Mouse (Mus musculus) CD4-positive, CD25-positive, alpha-beta regulatory T cell, adult 9 weeks (primary cell): ENCODE results near the gene Fam198a. TPM values are rescaled to one million over a fixed set of nuclear protein-coding genes. Genes with fewer than 3 reads are reported as not detected.

ENCODE experiments used
- polyA plus RNA-seq: library from polyadenylated mRNA; unstranded; fragments of 100-300 nt; shearing (Covaris generic); gene quantifications from one replicate; pipeline ENCODE4 v1.2.1, GENCODE M21; 2017

Fam198a gene
- polyA plus RNA-seq: not detected

DNA sequence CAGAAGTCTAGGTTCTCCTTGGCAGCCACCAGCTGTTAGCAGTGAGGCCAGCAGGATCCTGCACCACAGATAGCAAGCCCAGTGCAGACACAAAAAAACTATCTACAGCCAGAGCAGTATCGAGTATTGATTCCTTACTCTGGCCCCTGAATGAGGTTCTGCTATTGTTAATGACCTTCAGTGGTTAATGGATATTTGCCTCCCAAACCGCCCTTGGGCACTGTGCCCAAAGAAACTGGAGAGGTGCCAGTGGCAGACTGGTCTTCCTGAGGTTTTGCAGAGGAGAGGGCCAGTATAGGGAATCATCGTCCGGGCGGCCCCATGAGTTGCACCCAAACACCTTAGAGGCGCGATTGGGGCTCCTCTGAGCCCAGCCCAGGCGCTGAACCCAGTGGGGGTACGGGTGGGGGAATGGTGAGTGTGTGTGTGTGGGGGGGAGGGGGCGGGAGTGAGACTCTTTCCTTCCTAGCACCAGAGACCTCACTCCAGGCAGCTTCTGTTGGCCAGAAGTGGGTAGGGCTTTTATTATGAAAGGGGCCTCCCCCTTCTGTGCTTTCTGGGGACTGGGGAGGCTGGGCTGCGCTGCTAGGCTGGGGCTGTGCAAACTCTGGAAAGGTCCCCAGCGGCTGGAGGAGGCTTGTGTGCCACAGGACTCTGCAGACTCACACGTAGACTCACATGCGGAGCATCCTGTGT is at the start of gene Fam198a:
TSS of gene Fam198a (plus strand) at position 571 of the 696 bp plus-strand sequence.

DNA sequence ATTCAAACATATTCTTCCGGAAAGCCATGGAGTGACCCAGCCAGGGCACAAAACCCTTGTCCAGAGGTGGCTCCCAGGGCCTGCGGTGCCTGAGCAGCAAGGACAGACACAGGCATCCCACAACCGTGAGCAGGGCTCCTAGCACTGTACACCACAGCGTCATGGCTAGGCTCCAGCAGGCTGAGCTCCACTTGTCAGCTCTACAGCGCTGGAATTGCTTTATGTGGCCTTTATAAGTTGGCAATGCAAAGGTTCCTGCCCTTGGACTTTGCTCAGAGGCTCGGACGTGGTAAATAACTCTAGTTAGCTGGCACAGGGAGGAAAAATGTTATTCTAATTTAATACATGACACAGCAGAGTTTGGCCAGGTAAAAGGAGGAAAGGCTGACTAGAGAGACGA is 34.7 kb upstream of the Fam198a start, which contains the start of gene Cyp8b1:
TSS of gene Cyp8b1 (minus strand) at position 204 of the 400 bp plus-strand sequence.

DNA sequence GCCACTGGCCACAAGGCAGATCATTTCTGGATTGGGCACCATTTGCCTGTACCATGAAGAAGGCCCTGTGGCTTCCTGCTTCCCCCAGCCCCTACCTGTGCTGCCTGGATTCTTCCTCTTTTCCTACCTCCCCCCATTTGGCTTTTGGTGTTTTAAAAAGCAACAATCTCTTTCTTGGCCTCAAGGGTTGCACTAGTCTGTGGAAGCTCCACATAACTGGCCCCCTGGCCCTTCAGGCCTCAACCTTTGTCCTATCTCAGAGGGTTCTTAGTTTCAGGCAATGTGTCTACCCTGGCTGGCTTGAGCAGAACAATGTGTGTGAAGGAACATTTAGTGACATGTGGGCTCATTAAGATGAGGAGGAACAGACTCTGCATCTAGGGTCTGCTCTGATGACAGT is 46.2 kb downstream of the Fam198a start, which contains the start of gene Pomgnt2:
TSS of gene Pomgnt2 (minus strand) at position 101 of the 400 bp plus-strand sequence.

Other genes with a start within 250 kb of the Fam198a start
- gene Sec22c, start 245.5 kb upstream of the Fam198a start, polyA plus RNA-seq: 31.7 TPM
- 40.4 TPM for gene Ss18l2, start 240.7 kb upstream of the Fam198a start, polyA plus RNA-seq
- gene Nktr, start 231.8 kb upstream of the Fam198a start, polyA plus RNA-seq: 102 TPM
- gene Zfp651, start 191.7 kb upstream of the Fam198a start, polyA plus RNA-seq: 0.24 TPM
- gene Klhl40, start 173.4 kb upstream of the Fam198a start, polyA plus RNA-seq: not detected
- not detected for gene Hhatl, start 158.5 kb upstream of the Fam198a start, polyA plus RNA-seq
- gene Ccdc13, start 111.5 kb upstream of the Fam198a start, polyA plus RNA-seq: not detected
- gene Higd1a, start 92.6 kb upstream of the Fam198a start, polyA plus RNA-seq: 119 TPM
- not detected for gene Ackr2, start 52.6 kb upstream of the Fam198a start, polyA plus RNA-seq
- gene Cyp8b1, start 34.7 kb upstream of the Fam198a start, polyA plus RNA-seq: not detected
- 0.45 TPM for gene Pomgnt2, start 46.1 kb downstream of the Fam198a start, polyA plus RNA-seq
- 64.8 TPM for gene Snrk, start 166.3 kb downstream of the Fam198a start, polyA plus RNA-seq